Mouse (Mus musculus) heart, postnatal 0 days (tissue): ENCODE data around the gene Zfp553. TPM values are rescaled to one million over a fixed set of nuclear protein-coding genes. Genes with fewer than 3 reads are reported as not detected.

Experiments
- ATAC-seq: fragments of 200-750 bp; cut with Nextera tagmentation; 2 replicates; pipeline ENCODE4 v1.8.0; 2017; ENCODE audit warnings: low read depth, moderate number of reproducible peaks, moderate library complexity; ENCODE audit not compliant: insufficient read depth
- DNase-seq: peaks from one replicate; pipeline ENCODE4 v3.0.0-alpha.2; 2016; ENCODE audit warnings: low spot score
- H3K27ac ChIP-seq: fragments of 300-500 bp; sonication (generic); 2 replicates; pipeline ENCODE4 v1.5.1; 2014; ENCODE audit warnings: low read depth, mild to moderate bottlenecking
- H3K27me3 ChIP-seq: fragments of 300-500 bp; sonication (generic); 2 replicates; pipeline ENCODE4 v1.6.1; 2014; ENCODE audit warnings: low read length, mixed read lengths; ENCODE audit not compliant: control insufficient read depth, insufficient read depth
- H3K36me3 ChIP-seq: fragments of 300-500 bp; sonication (generic); replicated peaks from 2 replicates; pipeline ENCODE4 v1.6.1; 2014; ENCODE audit warnings: low read length, mixed read lengths; ENCODE audit not compliant: control insufficient read depth, insufficient read depth
- H3K4me1 ChIP-seq: fragments of 300-500 bp; sonication (generic); 2 replicates; pipeline ENCODE4 v1.6.1; 2014; ENCODE audit warnings: antibody characterized with exemption; ENCODE audit not compliant: control insufficient read depth, insufficient read depth
- H3K4me2 ChIP-seq: fragments of 300-500 bp; sonication (generic); 2 replicates; pipeline ENCODE4 v1.6.1; 2014; ENCODE audit warnings: low read depth, mild to moderate bottlenecking, low read length, moderate library complexity
- H3K4me3 ChIP-seq: fragments of 300-500 bp; sonication (generic); 2 replicates; pipeline ENCODE4 v1.5.1; 2014; ENCODE audit warnings: low read depth, low read length
- H3K9ac ChIP-seq: fragments of 300-500 bp; sonication (generic); replicated peaks from 2 replicates; pipeline ENCODE4 v1.6.1; 2014; ENCODE audit warnings: low read depth, low read length, mixed read lengths
- H3K9me3 ChIP-seq: fragments of 300-500 bp; sonication (generic); replicated peaks from 2 replicates; pipeline ENCODE4 v1.6.1; 2016; ENCODE audit warnings: low read length; ENCODE audit not compliant: control insufficient read depth
- CTCF ChIP-seq: IDR thresholded peaks from 2 replicates; pipeline ENCODE4 v1.5.1; 2016; ENCODE audit warnings: antibody characterized with exemption, control low read depth, low read depth
- EP300 ChIP-seq: IDR thresholded peaks from 2 replicates; pipeline ENCODE4 v1.6.1; 2016; ENCODE audit warnings: antibody characterized with exemption, low read depth
- WGBS: fragments of 180-500 bp; shearing (Covaris S2); extraction: QIAGEN DNeasy Blood & Tissue Kit; methylation state at CpG from one replicate; pipeline ENCODE4 v1.1.7; 2014; 5-methylcytosine and 5-hydroxymethylcytosine counted together
- polyA plus RNA-seq: library from polyadenylated mRNA; unstranded; fragments of >200 nt; fragmentation: Nextera tagmentation; extraction: Ambion mirVana; gene quantifications from 2 replicates; pipeline ENCODE4 v1.2.1, GENCODE M21; 2015
- total RNA-seq: library from RNA; depleted of rRNA; stranded (reverse); fragments of >200 nt; gene quantifications from 2 replicates; pipeline ENCODE4 v1.2.3, GENCODE M21; 2014; ENCODE audit warnings: low replicate concordance

Zfp553 gene
- total and polyA plus RNA-seq, 2 experiments from 2014 or later: 11.2 to 11.8 TPM

GRCm38 (mm10) chr7:127213485-127213884 is 19.4 kb upstream of the Zfp553 start:
- H3K36me3 ChIP-seq: no peaks in the 10 kb centered on the region
- H3K9me3 ChIP-seq: no peaks in the 10 kb centered on the region
- TF ChIP-seq CTCF (peak; percentile 66), EP300 (no peak)
- no peaks in the 10 kb centered on the region for H3K27me3 ChIP-seq
- DNase-seq (no peak), ATAC-seq (no peak)
- H3K9ac ChIP-seq: no peak overlapping the region
- WGBS: 43% methylated on average over 7 of the region's 7 CpGs
- H3K4me1 ChIP-seq: peaks cover 23% of the 10 kb centered on the region
- no peak overlapping the region for H3K4me2 ChIP-seq
- H3K4me3 ChIP-seq: no peak overlapping the region
- no peak overlapping the region for H3K27ac ChIP-seq

- ATAC-seq: no peak
- TF ChIP-seq CTCF (no peak), EP300 (no peak)
- peaks cover 23% of the 10 kb centered on the region for H3K4me1 ChIP-seq
- 58% methylated on average over 12 of the region's 12 CpGs for WGBS
- no peak overlapping the region for H3K4me3 ChIP-seq
- no peaks in the 10 kb centered on the region for H3K27me3 ChIP-seq
- no peaks in the 10 kb centered on the region for H3K9me3 ChIP-seq
- no peak for DNase-seq
- no peaks in the 10 kb centered on the region for H3K36me3 ChIP-seq
- no peak overlapping the region for H3K9ac ChIP-seq
- H3K27ac ChIP-seq: no peak overlapping the region
- H3K4me2 ChIP-seq: peak overlapping the region; percentile 61; the same call in 1 of the 2 replicates
Observed at GRCm38 (mm10) chr7:127213930-127214329, 18.9 kb upstream of the Zfp553 start.

DNA sequence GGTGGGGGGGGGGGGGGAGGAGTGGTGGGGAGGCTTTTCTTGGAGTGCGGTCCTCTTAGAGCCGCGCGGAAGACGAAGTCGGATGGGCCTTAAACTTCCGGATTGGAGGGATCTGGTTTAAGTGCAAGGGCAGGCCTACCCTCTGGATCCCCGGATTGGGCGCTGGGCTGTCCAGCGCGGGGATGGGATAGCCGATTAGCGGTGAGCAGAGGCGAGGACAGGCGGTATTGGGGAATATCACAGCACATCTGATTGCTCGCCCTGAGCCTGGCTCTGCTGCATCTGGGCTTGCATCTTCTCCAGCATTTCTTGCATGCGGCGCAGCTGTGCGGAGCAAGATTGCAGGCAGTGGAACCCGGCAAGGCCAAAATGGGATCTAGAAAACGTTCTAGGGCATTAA is 18.3 kb upstream of the Zfp553 start:
- DNase-seq (no peak), ATAC-seq (no peak)
- peaks cover 23% of the 10 kb centered on the region for H3K4me1 ChIP-seq
- no peak overlapping the region; the same call in 1 of the 2 replicates for H3K9ac ChIP-seq
- peak overlapping the region; percentile 61 for H3K4me2 ChIP-seq
- no peaks in the 10 kb centered on the region for H3K27me3 ChIP-seq
- no peaks in the 10 kb centered on the region for H3K36me3 ChIP-seq
- peak overlapping the region; percentile 44 for H3K4me3 ChIP-seq
- TF ChIP-seq CTCF: no peak
- WGBS: 41% methylated on average over 21 of the region's 21 CpGs
- H3K9me3 ChIP-seq: no peaks in the 10 kb centered on the region
- H3K27ac ChIP-seq: peak overlapping the region; percentile 4; the same call in 1 of the 2 replicates

- Histone ChIP-seq H3K36me3 (no peaks in the 10 kb centered on the region), H3K27me3 (no peaks in the 10 kb centered on the region), H3K27ac (peak overlapping the region; percentile 4; the same call in 1 of the 2 replicates), H3K9ac (no peak overlapping the region; the same call in 1 of the 2 replicates), H3K9me3 (no peaks in the 10 kb centered on the region), H3K4me1 (peaks cover 23% of the 10 kb centered on the region), H3K4me3 (peak overlapping the region; percentile 44), H3K4me2 (peak overlapping the region; percentile 61)
- WGBS: 24% methylated on average over 33 of the region's 33 CpGs
- ATAC-seq: peak; percentile 66
- DNase-seq: peak; percentile 65
- TF ChIP-seq CTCF: peak; percentile 88
- TF ChIP-seq EP300: no peak
Observed at GRCm38 (mm10) chr7:127214981-127215871, 17.6 kb upstream of the Zfp553 start.

DNA sequence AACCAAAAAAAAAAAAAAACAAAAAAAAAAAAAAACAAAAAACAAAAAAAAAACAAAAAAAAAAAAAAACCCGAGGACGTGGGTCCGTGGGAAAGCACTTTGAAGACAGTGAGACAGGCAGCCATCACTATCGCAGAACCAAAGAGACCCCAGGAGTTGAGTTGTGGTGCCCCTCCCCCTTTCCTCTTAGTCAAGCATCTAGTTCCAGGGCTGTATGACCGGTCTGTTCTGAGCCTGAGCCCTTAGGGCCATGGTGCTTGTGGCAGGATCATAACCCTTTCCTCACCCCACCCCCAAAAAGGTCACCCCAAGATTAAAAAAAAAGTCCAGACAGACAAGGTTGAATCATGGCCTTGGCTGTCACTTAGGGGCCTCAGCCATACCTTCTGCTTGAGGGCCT is 16.6 kb upstream of the Zfp553 start:
- ATAC-seq (no peak), DNase-seq (no peak)
- TF ChIP-seq EP300 (no peak), CTCF (no peak)
- Histone ChIP-seq H3K9me3 (no peaks in the 10 kb centered on the region), H3K36me3 (no peaks in the 10 kb centered on the region), H3K27ac (no peak overlapping the region), H3K4me2 (no peak overlapping the region; the same call in 1 of the 2 replicates), H3K4me3 (no peak overlapping the region), H3K27me3 (no peaks in the 10 kb centered on the region), H3K9ac (no peak overlapping the region), H3K4me1 (peaks cover 23% of the 10 kb centered on the region)
- 86% methylated on average over 5 of the region's 5 CpGs for WGBS
